Mouse (Mus musculus) hindbrain, embryonic 13.5 days (tissue): ENCODE results near the gene Zswim9. TPM values are rescaled to one million over a fixed set of nuclear protein-coding genes. Genes with fewer than 3 reads are reported as not detected.
A peak's percentile ranks its signal among the peaks of the same experiment; 100 is the strongest.

Experiments
- ATAC-seq: fragments of 200-750 bp; cut with Nextera tagmentation; 2 replicates; pipeline ENCODE4 v1.8.0; 2017; ENCODE audit warnings: moderate TSS enrichment; ENCODE audit not compliant: low FRiP score
- H3K27ac ChIP-seq: fragments of 300-500 bp; sonication (generic); 2 replicates; pipeline ENCODE4 v1.5.1; 2015; ENCODE audit warnings: inconsistent platforms, mild to moderate bottlenecking, moderate library complexity
- H3K27me3 ChIP-seq: fragments of 300-500 bp; sonication (generic); 2 replicates; pipeline ENCODE4 v1.6.1; 2015; ENCODE audit warnings: mild to moderate bottlenecking, inconsistent platforms
- H3K36me3 ChIP-seq: fragments of 300-500 bp; sonication (generic); 2 replicates; pipeline ENCODE4 v1.6.1; 2015; ENCODE audit warnings: mild to moderate bottlenecking, inconsistent platforms
- H3K4me1 ChIP-seq: fragments of 300-500 bp; sonication (generic); replicated peaks from 2 replicates; pipeline ENCODE4 v1.6.1; 2015; ENCODE audit warnings: inconsistent platforms
- H3K4me2 ChIP-seq: fragments of 300-500 bp; sonication (generic); 2 replicates; pipeline ENCODE4 v1.6.1; 2015; ENCODE audit warnings: inconsistent platforms, mild to moderate bottlenecking, moderate library complexity
- H3K4me3 ChIP-seq: fragments of 300-500 bp; sonication (generic); 2 replicates; pipeline ENCODE4 v1.5.1; 2015; ENCODE audit warnings: mild to moderate bottlenecking, inconsistent platforms
- H3K9ac ChIP-seq: fragments of 300-500 bp; sonication (generic); 2 replicates; pipeline ENCODE4 v1.6.1; 2015; ENCODE audit warnings: mild to moderate bottlenecking, inconsistent platforms
- H3K9me3 ChIP-seq: fragments of 300-500 bp; sonication (generic); 2 replicates; pipeline ENCODE4 v1.6.1; 2016; ENCODE audit warnings: inconsistent platforms
- WGBS: fragments of 180-500 bp; shearing (Covaris S2); methylation state at CpG from one replicate; pipeline ENCODE4 v1.1.7; 2015; 5-methylcytosine and 5-hydroxymethylcytosine counted together
- polyA plus RNA-seq: library from polyadenylated mRNA; unstranded; fragments of >200 nt; fragmentation: Nextera tagmentation; extraction: Ambion mirVana; gene quantifications from 2 replicates; pipeline ENCODE4 v1.2.1, GENCODE M21; 2015

Gene Zswim9
- 14.6 and 15.9 TPM in 2 replicates for polyA plus RNA-seq

DNA sequence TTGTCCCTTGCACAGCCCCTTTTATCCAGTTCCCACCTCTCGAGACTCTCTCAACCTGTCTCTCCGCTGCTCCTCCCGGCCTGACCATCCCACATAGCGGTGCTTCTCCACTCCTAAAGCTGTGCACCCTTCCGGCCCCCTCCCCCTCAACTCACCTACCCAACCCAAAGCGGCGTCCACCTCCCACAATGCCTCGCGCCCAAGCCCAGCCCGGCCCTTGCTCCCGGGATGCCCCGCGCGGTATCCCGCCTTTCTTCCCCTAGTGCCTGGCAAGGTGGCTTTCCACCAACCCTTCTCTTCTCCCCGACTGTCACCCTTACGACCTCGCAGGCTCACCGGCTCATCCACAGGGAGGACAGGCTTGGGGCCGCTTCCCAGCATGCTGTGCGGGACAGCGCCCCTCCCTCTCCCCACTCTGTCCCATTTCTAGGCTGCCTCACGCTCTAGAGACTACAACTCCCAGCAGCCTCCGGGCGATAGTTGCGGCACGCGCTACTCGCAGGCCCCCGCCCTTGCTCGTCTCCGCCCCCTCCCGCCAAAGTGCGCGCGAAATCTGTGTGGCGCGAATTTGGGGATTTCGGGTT is at the start of gene Zswim9:
Gene Zswim9 (minus strand): TSS at position 414 of the 584 bp plus-strand sequence.
- under 1% methylated on average over 39 of the region's 39 CpGs for WGBS
- Histone ChIP-seq H3K9me3 (no peaks in the 10 kb centered on the region), H3K27ac (peak within 1 kb of the TSS; percentile 93), H3K4me2 (peak within 1 kb of the TSS; percentile 72), H3K4me1 (peaks cover 4% of the 10 kb centered on the region), H3K27me3 (no peaks in the 10 kb centered on the region), H3K4me3 (peak within 1 kb of the TSS; percentile 54), H3K36me3 (peaks cover 47% of the 10 kb centered on the region), H3K9ac (peak within 1 kb of the TSS; percentile 81)
- ATAC-seq, result peak; percentile 98

DNA sequence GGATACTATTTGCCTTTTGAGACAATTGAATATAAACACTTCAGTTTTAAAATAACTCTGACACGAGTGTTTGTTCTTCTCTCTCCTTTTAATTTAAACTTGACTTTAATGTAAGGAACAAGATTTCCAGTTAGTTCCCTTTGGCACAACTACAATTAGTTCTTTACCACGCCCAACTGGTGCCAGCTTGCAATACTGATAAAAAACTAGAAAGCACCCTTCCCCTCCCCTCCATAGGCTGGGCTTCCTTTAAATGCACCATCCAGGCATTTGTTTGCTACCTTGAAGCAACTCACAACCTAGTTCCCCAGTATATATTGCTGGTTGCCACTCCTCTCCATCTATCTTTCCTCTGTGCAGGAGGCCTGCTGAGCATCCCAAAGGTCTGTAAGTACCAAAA is 45.8 kb upstream of the Zswim9 start, which contains the start of gene Pla2g4c:
Gene Pla2g4c (plus strand): TSS at position 340 of the 400 bp plus-strand sequence.
- no peaks in the 10 kb centered on the region for H3K36me3 ChIP-seq
- ATAC-seq, result no peak
- no peak within 1 kb of the TSS for H3K4me3 ChIP-seq
- no peaks in the 10 kb centered on the region for H3K27me3 ChIP-seq
- no peak within 1 kb of the TSS for H3K4me2 ChIP-seq
- no peak within 1 kb of the TSS for H3K9ac ChIP-seq
- 89% methylated on average over 2 of the region's 2 CpGs for WGBS
- no peak within 1 kb of the TSS for H3K27ac ChIP-seq
- no peaks in the 10 kb centered on the region for H3K4me1 ChIP-seq
- H3K9me3 ChIP-seq, result no peaks in the 10 kb centered on the region

DNA sequence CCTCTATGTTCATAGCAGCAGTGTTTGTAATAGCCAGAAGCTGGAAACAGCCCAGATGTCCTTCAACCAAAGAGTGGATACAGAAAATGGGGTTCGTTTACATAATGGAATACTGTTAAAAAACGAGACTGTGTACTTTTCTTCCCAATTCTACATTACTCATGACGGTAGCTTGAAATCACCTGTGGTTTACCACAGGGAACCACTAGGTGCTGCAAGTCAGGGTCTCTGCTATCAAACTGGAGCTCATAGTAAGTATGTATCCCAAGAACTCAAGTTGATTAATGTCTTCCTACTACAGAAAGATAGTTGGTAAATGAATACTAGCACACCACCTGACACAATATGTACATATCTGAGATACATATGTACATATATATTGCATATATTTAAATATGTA is 42.9 kb upstream of the Zswim9 start:
- WGBS, result 89% methylated on average over 3 of the region's 3 CpGs
- no peaks in the 10 kb centered on the region for H3K9me3 ChIP-seq
- no peak overlapping the region for H3K9ac ChIP-seq
- no peak overlapping the region for H3K27ac ChIP-seq
- no peak overlapping the region for H3K4me2 ChIP-seq
- no peaks in the 10 kb centered on the region for H3K27me3 ChIP-seq
- H3K4me1 ChIP-seq, result no peaks in the 10 kb centered on the region
- no peaks in the 10 kb centered on the region for H3K36me3 ChIP-seq
- no peak for ATAC-seq
- H3K4me3 ChIP-seq, result no peak overlapping the region

DNA sequence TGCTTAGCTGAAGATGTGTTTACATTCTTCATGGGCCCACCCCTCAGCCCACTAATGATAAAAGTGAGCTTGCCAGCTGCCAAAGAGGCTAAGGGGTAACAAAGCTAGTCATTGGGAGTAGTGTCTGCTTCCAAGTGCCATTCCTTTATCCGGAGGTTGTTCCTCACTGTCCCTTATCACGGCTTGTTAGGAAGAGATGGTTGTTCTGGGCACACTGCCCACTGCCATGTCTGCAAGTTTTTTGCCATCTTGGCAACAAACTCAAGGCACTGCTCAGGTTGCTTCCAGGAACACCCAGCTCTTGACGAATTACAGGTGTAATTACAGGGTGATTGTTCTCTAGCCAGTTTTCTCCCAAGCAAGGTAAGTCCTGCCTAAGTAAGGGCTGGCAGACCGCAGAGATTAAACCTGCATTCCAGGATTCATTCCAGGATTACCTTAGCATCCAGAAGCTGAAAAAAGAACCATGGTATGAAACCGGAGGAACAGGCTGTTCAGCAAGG is 35.6 kb upstream of the Zswim9 start:
- Histone ChIP-seq H3K27me3 (no peaks in the 10 kb centered on the region), H3K9ac (no peak overlapping the region), H3K9me3 (no peaks in the 10 kb centered on the region), H3K4me1 (no peaks in the 10 kb centered on the region), H3K27ac (no peak overlapping the region), H3K36me3 (peaks cover 43% of the 10 kb centered on the region), H3K4me3 (no peak overlapping the region), H3K4me2 (no peak overlapping the region)
- WGBS, result 95% methylated on average over 5 of the region's 5 CpGs
- no peak for ATAC-seq

DNA sequence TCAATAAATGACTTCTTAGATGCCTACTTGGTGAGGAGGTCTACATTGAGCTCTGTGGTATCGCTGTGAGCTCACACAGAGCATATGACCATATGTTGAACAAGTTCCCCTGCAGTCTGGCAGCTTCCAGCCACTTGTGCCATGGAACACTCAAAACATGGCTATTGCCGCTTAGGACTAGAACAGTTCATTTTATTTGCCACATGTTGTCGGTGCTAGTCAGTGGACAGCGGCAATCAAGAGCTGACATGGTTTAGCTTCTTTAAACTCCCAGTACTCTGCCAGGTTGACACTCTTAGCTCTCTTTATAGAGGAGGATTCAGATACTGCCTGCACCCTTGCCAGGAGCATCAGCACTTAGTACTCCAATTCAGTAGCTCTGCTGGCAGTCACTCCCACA is 32.9 kb upstream of the Zswim9 start:
- WGBS, result 95% methylated on average over 4 of the region's 4 CpGs

DNA sequence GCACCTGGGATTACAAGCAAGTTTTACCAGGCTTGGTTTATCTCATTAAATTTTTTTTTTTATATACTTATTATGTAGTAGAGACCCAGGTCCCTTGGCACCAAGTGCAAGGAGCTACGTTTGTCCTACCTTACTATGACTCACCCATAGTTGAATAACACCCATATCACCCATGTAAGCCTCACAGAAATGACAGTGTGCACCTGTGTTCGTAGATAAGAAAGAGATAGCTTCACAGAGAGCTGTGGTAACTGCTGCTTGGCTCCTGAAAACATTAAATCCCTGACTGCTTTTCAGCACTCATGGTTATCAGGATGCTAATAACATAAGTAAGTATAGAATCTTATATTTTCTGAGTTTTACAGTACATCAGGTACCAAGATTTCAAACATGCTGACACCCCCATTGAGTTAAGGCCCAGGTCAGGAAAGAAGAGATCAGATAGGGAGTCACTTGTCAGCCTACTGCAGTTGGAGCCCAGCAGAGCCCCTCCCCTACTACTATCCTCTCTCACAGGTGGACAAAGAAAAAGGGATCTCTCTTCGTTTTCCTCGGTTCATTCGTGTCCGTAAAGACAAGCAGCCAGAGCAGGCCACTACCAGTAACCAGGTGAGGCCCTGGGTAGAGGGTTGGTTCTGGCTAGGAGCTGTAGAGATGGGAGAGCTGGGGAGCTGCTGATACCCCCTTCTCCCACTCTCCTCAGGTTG is 32.1 kb upstream of the Zswim9 start:
- Histone ChIP-seq H3K4me2 (no peak overlapping the region), H3K4me1 (no peaks in the 10 kb centered on the region), H3K9me3 (no peaks in the 10 kb centered on the region), H3K9ac (no peak overlapping the region), H3K27me3 (no peaks in the 10 kb centered on the region), H3K4me3 (no peak overlapping the region), H3K36me3 (peaks cover 78% of the 10 kb centered on the region), H3K27ac (no peak overlapping the region)
- no peak for ATAC-seq
- 92% methylated on average over 6 of the region's 6 CpGs for WGBS

More for the DNA sequence above, 32.9 kb upstream of the Zswim9 start:
- Histone ChIP-seq H3K4me1 (no peaks in the 10 kb centered on the region), H3K36me3 (peaks cover 71% of the 10 kb centered on the region), H3K4me2 (no peak overlapping the region), H3K9me3 (no peaks in the 10 kb centered on the region), H3K27me3 (no peaks in the 10 kb centered on the region), H3K27ac (no peak overlapping the region), H3K9ac (no peak overlapping the region), H3K4me3 (no peak overlapping the region)
- no peak for ATAC-seq

DNA sequence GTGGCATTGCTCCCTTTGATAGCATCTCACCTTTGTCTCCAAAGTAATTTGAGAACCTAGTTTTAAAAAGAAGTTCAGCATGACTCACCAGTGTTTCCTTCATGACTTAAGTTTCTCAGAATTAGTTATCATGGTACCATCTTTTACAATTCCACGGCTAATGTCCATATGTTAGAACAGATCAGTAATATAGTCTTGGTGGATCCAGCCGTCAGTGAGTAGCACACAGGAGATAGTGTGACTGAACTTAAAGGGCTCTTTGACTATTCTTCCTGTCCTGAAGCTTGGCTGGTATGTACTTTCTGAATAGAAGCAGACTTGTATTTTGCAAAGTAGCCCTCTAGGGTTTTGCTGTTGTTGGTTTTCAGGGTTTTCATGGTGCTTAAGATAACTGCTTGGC is 30.9 kb upstream of the Zswim9 start:
- Histone ChIP-seq H3K9ac (no peak overlapping the region), H3K4me3 (no peak overlapping the region), H3K4me1 (no peaks in the 10 kb centered on the region), H3K27ac (no peak overlapping the region), H3K27me3 (no peaks in the 10 kb centered on the region), H3K9me3 (no peaks in the 10 kb centered on the region), H3K36me3 (peaks cover 88% of the 10 kb centered on the region), H3K4me2 (no peak overlapping the region)
- no peak for ATAC-seq
- WGBS, result 97% methylated on average over 2 of the region's 2 CpGs

DNA sequence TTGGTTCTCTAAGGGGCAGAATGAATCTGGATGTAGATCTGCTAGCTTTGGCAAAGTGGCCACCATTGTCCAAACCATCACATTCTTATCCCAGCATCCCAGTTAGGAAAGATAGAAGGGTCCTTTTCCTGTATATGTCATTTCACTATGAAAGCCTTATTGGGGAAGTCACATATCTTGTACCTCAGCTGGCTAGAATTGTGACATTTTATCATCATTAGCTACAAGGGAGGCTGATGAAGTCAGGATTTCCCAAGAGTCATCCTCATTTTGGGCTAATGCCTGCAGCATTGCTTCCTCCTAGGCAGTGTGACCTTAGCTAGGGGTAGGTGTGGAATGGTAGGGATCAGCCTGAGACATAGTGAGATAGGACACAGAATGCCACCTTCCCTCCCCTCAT is 24.9 kb upstream of the Zswim9 start:
- peaks cover 94% of the 10 kb centered on the region for H3K36me3 ChIP-seq
- no peak overlapping the region for H3K4me3 ChIP-seq
- H3K4me2 ChIP-seq, result no peak overlapping the region
- H3K9ac ChIP-seq, result no peak overlapping the region
- ATAC-seq, result no peak
- no peaks in the 10 kb centered on the region for H3K27me3 ChIP-seq
- no peak overlapping the region for H3K27ac ChIP-seq
- H3K9me3 ChIP-seq, result no peaks in the 10 kb centered on the region
- H3K4me1 ChIP-seq, result no peaks in the 10 kb centered on the region

DNA sequence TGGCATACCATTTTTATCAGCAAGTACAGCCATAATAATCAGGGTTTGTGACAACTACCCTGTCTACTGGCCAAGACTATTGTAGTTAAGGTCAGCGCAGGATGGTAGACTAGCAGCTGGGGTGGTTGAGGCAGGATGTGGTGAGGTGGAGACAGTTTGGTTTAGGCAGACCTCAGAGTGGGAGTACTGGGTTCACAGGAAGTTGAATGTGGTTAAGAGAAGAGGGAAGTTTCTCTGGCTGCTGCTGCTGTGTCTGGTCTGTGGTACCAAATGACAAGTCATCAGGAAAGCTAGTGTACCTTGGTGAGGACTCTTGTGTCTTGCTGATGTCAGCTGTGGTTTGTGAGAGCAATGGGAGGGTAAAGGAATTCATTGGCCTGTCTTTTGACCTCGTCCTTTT is 24.3 kb upstream of the Zswim9 start:
- no peak for ATAC-seq
- H3K4me3 ChIP-seq, result no peak overlapping the region
- H3K27me3 ChIP-seq, result no peaks in the 10 kb centered on the region
- H3K4me2 ChIP-seq, result no peak overlapping the region
- 89% methylated on average over 2 of the region's 2 CpGs for WGBS
- no peaks in the 10 kb centered on the region for H3K4me1 ChIP-seq
- H3K27ac ChIP-seq, result no peak overlapping the region
- H3K36me3 ChIP-seq, result peaks cover 92% of the 10 kb centered on the region
- no peaks in the 10 kb centered on the region for H3K9me3 ChIP-seq
- no peak overlapping the region for H3K9ac ChIP-seq

DNA sequence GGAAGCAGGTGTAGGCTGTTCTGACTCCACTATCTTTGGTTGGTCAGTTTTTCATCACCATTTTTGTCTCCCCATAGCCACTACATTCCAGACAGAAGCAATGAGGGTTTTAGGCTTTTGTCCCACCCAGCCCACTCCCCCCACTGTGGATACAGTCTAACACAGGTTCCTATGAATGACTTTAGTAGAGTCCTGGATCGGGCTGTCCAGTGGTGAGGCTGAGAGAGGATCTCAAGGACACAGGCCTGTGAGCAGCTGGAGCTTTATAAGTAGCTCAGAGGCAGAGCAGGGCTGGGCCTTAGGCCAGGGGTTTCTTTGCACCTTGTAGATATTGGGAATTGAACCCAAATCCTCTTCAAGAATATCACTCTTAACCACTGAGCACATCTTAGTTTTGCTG is 23.1 kb upstream of the Zswim9 start:
- Histone ChIP-seq H3K9me3 (no peaks in the 10 kb centered on the region), H3K4me1 (no peaks in the 10 kb centered on the region), H3K27ac (no peak overlapping the region), H3K4me3 (no peak overlapping the region), H3K9ac (no peak overlapping the region), H3K36me3 (peaks cover 92% of the 10 kb centered on the region), H3K4me2 (no peak overlapping the region), H3K27me3 (no peaks in the 10 kb centered on the region)
- ATAC-seq, result no peak
- 96% methylated on average over 1 of the region's 1 CpGs for WGBS

DNA sequence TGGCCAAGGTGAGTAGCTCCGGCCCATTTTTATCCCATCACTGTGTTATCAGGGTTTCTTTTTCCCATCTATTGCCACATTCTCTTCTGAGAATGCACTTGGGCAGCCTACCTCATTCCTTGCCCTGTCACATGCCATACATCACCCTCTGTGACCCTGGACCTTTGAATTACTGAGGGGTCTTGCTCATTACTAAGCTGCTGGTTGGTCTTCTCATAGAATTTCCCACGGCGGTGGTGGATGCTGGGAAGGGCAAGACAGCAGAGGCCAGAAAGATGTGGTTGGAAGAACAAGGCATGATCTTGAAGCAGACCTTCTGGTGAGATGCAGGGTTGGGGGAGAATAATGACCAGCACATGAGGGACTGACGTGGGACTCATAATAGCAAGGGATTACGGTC is 20.3 kb upstream of the Zswim9 start:
- no peak overlapping the region for H3K27ac ChIP-seq
- no peaks in the 10 kb centered on the region for H3K27me3 ChIP-seq
- ATAC-seq, result no peak
- peaks cover 95% of the 10 kb centered on the region for H3K36me3 ChIP-seq
- H3K4me2 ChIP-seq, result no peak overlapping the region
- H3K9ac ChIP-seq, result no peak overlapping the region
- H3K4me1 ChIP-seq, result no peaks in the 10 kb centered on the region
- no peaks in the 10 kb centered on the region for H3K9me3 ChIP-seq
- no peak overlapping the region for H3K4me3 ChIP-seq
- WGBS, result 93% methylated on average over 5 of the region's 5 CpGs

DNA sequence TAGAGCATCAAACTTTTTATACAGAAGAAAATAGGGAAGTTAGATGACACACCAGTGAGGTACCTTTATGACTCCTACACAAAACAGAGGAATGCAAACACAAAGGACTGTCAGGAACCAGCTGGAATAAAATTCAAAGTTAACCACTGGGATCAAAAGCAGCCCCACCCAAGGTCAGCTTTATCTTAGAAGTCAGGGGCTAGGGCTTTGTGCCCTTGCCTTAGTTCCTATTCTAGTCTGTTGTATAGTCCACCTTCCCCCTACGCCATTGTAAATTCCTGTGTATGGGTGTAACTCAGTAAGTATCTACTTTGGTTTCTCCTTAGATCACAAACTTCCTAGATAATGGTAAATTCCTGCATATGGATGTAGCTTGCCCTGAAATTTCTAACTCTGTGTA is 19.1 kb upstream of the Zswim9 start:
- Histone ChIP-seq H3K36me3 (peaks cover 94% of the 10 kb centered on the region), H3K9ac (no peak overlapping the region), H3K4me1 (no peaks in the 10 kb centered on the region), H3K27ac (no peak overlapping the region), H3K4me3 (no peak overlapping the region), H3K9me3 (no peaks in the 10 kb centered on the region), H3K27me3 (no peaks in the 10 kb centered on the region), H3K4me2 (no peak overlapping the region)
- no peak for ATAC-seq
- 95% methylated on average over 1 of the region's 1 CpGs for WGBS

DNA sequence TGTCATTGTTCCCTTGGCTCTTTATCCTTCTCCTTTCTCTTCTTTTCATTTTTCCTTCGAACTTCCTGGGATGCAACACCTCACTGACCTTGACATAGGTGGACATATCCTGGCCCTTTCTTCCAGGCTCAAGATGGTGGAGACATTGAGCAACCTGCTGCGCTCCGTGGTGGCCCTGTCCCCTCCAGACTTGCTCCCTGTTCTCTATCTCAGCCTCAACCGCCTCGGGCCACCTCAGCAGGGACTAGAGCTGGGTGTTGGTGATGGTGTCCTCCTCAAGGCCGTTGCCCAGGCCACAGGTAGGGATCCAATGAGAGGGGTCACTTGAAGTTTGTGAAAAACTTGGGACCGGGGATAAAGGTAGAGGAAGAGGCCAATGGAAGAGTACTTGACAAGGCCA is 16.7 kb upstream of the Zswim9 start:
- Histone ChIP-seq H3K27ac (no peak overlapping the region), H3K9ac (no peak overlapping the region), H3K4me1 (no peaks in the 10 kb centered on the region), H3K36me3 (peaks cover 94% of the 10 kb centered on the region), H3K4me3 (no peak overlapping the region), H3K27me3 (no peaks in the 10 kb centered on the region), H3K4me2 (no peak overlapping the region), H3K9me3 (no peaks in the 10 kb centered on the region)
- no peak for ATAC-seq
- 95% methylated on average over 7 of the region's 7 CpGs for WGBS
